Mouse (Mus musculus) CH12.LX (cell line): ENCODE measurements around the gene Pnldc1. TPM values are rescaled to one million over a fixed set of nuclear protein-coding genes. Genes with fewer than 3 reads are reported as not detected.

Source experiments
- DNase-seq: peaks from one replicate; pipeline ENCODE4 v3.0.0-alpha.2; 2013; ENCODE audit errors: extremely low read depth
- H3K27ac ChIP-seq: 2 replicates; pipeline ENCODE4 v1.5.1; 2012; ENCODE audit warnings: low read depth, mild to moderate bottlenecking, control low read depth, moderate library complexity; ENCODE audit not compliant: insufficient read depth
- H3K27me3 ChIP-seq: replicated peaks from 2 replicates; pipeline ENCODE3; 2012; ENCODE audit warnings: inconsistent platforms
- H3K36me3 ChIP-seq, 2 experiments: replicated peaks in 1 of 2; 2 replicates each; pipeline versions ENCODE3 to v1.6.1; 2012; ENCODE audit warnings: inconsistent platforms in 1 of 2, low read length in 1 of 2, mild to moderate bottlenecking in 1 of 2, mixed read lengths in 1 of 2, moderate library complexity in 1 of 2; ENCODE audit not compliant: control insufficient read depth in 1 of 2, insufficient read depth in 1 of 2
- H3K4me1 ChIP-seq, 2 experiments: 2 replicates each; pipeline ENCODE4 v1.6.1; 2012; ENCODE audit warnings: inconsistent platforms in 1 of 2, moderate library complexity in 1 of 2; ENCODE audit not compliant: insufficient read depth in 2 of 2, control insufficient read depth in 1 of 2
- H3K4me2 ChIP-seq: 2 replicates; pipeline ENCODE4 v1.6.1; 2012; ENCODE audit warnings: low read depth, mild to moderate bottlenecking, control low read depth; ENCODE audit not compliant: poor library complexity, insufficient read depth, severe bottlenecking
- H3K4me3 ChIP-seq, 3 experiments: fragments of 150-350 bp in 1 of 3; sonication (generic) in 1 of 3; replicated peaks in 1 of 3; 2 replicates each; pipeline versions ENCODE3 to v1.5.1; 2011 to 2012; ENCODE audit warnings: low read depth in 2 of 3, low read length in 2 of 3, mild to moderate bottlenecking in 2 of 3, moderate library complexity in 2 of 3, control low read depth in 1 of 3, improper control_type of control experiment in 1 of 3, inconsistent platforms in 1 of 3, mixed read lengths in 1 of 3; ENCODE audit not compliant: poor library complexity in 1 of 3
- H3K79me2 ChIP-seq: replicated peaks from 2 replicates; pipeline ENCODE4 v1.6.1; 2012; ENCODE audit warnings: mild to moderate bottlenecking, moderate library complexity; ENCODE audit not compliant: control insufficient read depth, poor library complexity, insufficient read depth, severe bottlenecking; ENCODE audit errors: extremely low read depth
- H3K9ac ChIP-seq: 2 replicates; pipeline ENCODE4 v1.6.1; 2012; ENCODE audit warnings: low read depth, mild to moderate bottlenecking, control low read depth, moderate library complexity; ENCODE audit not compliant: insufficient read depth
- H3K9me3 ChIP-seq: replicated peaks from 2 replicates; pipeline ENCODE3; 2012; ENCODE audit warnings: low read length, inconsistent platforms, mixed read lengths
- BHLHE40 ChIP-seq: IDR thresholded peaks from 2 replicates; pipeline ENCODE4 v1.6.1; 2011; ENCODE audit warnings: mild to moderate bottlenecking, low read depth, low read length, improper control_type of control experiment
- CTCF ChIP-seq, 2 experiments: IDR thresholded peaks in 1 of 2; conservative IDR thresholded peaks in 1 of 2; 2 replicates each; pipeline ENCODE4 v1.5.1; 2011 to 2012; ENCODE audit warnings: low read depth in 2 of 2, low read length in 2 of 2, improper control_type of control experiment in 1 of 2, inconsistent platforms in 1 of 2, mild to moderate bottlenecking in 1 of 2, moderate library complexity in 1 of 2
- E2F4 ChIP-seq: IDR thresholded peaks from 2 replicates; pipeline ENCODE4 v1.6.1; 2011; ENCODE audit warnings: low read depth, low read length, improper control_type of control experiment; ENCODE audit not compliant: insufficient replicate concordance
- HCFC1 ChIP-seq: IDR thresholded peaks from 2 replicates; pipeline ENCODE4 v1.6.1; 2012; ENCODE audit warnings: low read depth, mild to moderate bottlenecking, inconsistent platforms, low read length, improper control_type of control experiment
- IRF4 ChIP-seq: IDR thresholded peaks from 2 replicates; pipeline ENCODE4 v1.6.1; 2014; ENCODE audit warnings: low read depth, mild to moderate bottlenecking, inconsistent platforms, low read length, improper control_type of control experiment
- JUND ChIP-seq: conservative IDR thresholded peaks from 2 replicates; pipeline ENCODE4 v1.6.1; 2011; ENCODE audit warnings: low read depth, low read length, improper control_type of control experiment
- MEF2A ChIP-seq: IDR thresholded peaks from 2 replicates; pipeline ENCODE4 v1.6.1; 2014; ENCODE audit warnings: low read depth, mild to moderate bottlenecking, inconsistent platforms, low read length, improper control_type of control experiment, borderline replicate concordance
- MXI1 ChIP-seq: IDR thresholded peaks from 2 replicates; pipeline ENCODE4 v1.6.1; 2011; ENCODE audit warnings: mild to moderate bottlenecking, low read depth, low read length, improper control_type of control experiment
- MYC ChIP-seq: IDR thresholded peaks from 2 replicates; pipeline ENCODE4 v1.6.1; 2011; ENCODE audit warnings: low read depth, mild to moderate bottlenecking, improper control_type of control experiment, low read length
- NELFE ChIP-seq: IDR thresholded peaks from 2 replicates; pipeline ENCODE4 v1.6.1; 2011; ENCODE audit warnings: low read depth, low read length, improper control_type of control experiment
- POLR2A ChIP-seq: IDR thresholded peaks from 2 replicates; pipeline ENCODE4 v1.6.1; 2011; ENCODE audit warnings: low read depth, mild to moderate bottlenecking, improper control_type of control experiment, low read length
- POLR2AphosphoS2 ChIP-seq: IDR thresholded peaks from 2 replicates; pipeline ENCODE4 v1.6.1; 2011; ENCODE audit warnings: low read depth, low read length, improper control_type of control experiment
- RAD21 ChIP-seq: IDR thresholded peaks from 2 replicates; pipeline ENCODE4 v1.6.1; 2011; ENCODE audit warnings: low read depth, mild to moderate bottlenecking, low read length, improper control_type of control experiment, moderate library complexity
- RCOR1 ChIP-seq: conservative IDR thresholded peaks from 2 replicates; pipeline ENCODE4 v1.6.1; 2012; ENCODE audit warnings: low read depth, mild to moderate bottlenecking, inconsistent platforms, low read length, improper control_type of control experiment
- SIN3A ChIP-seq: IDR thresholded peaks from 2 replicates; pipeline ENCODE4 v1.6.1; 2012; ENCODE audit warnings: low read length, improper control_type of control experiment, inconsistent platforms
- SMC3 ChIP-seq: IDR thresholded peaks from 2 replicates; pipeline ENCODE4 v1.6.1; 2011; ENCODE audit warnings: low read depth, low read length, improper control_type of control experiment
- TBP ChIP-seq: conservative IDR thresholded peaks from 2 replicates; pipeline ENCODE4 v1.6.1; 2011; ENCODE audit warnings: low read depth, low read length, improper control_type of control experiment
- USF1 ChIP-seq: IDR thresholded peaks from 2 replicates; pipeline ENCODE4 v1.6.1; 2014; ENCODE audit warnings: low read depth, mild to moderate bottlenecking, inconsistent platforms, low read length, improper control_type of control experiment
- ZKSCAN1 ChIP-seq: IDR thresholded peaks from 2 replicates; pipeline ENCODE4 v1.6.1; 2012; ENCODE audit warnings: low read depth, inconsistent platforms, low read length, improper control_type of control experiment, borderline replicate concordance
- ZMIZ1 ChIP-seq: IDR thresholded peaks from 2 replicates; pipeline ENCODE4 v1.6.1; 2012; ENCODE audit warnings: low read depth, mild to moderate bottlenecking, inconsistent platforms, low read length, improper control_type of control experiment
- ZNF384 ChIP-seq: IDR thresholded peaks from 2 replicates; pipeline ENCODE4 v1.6.1; 2012; ENCODE audit warnings: low read depth, low read length, improper control_type of control experiment, inconsistent platforms
- dilution Hi-C: fragments of 300-500 bp; cut with MboI; formaldehyde crosslinking; loops from 2 replicates; pipeline ENCODE4 v1.14.3; 2020; ENCODE audit warnings: low sequenced_read_pairs; ENCODE audit not compliant: extremely low pct_unique_long_range_greater_than_20kb, extremely low pct_ligation_motif_present
- in situ Hi-C: fragments of 300-500 bp; cut with MboI; formaldehyde crosslinking; loops from 3 replicates; pipeline ENCODE4 v1.14.3; 2019; ENCODE audit warnings: low sequenced_read_pairs, low pct_ligation_motif_present, low pct_unique_long_range_greater_than_20kb, mixed read lengths
- polyA plus RNA-seq: library from polyadenylated mRNA; unstranded; fragments of >175 nt; gene quantifications from 2 replicates; pipeline ENCODE4 v1.2.1, GENCODE M21; 2012; ENCODE audit warnings: low read depth; ENCODE audit not compliant: insufficient read length
- total RNA-seq, 2 experiments: library from RNA; depleted of rRNA; stranded (reverse); fragments of 300-350 nt in 1 of 2; fragments of >200 nt in 1 of 2; gene quantifications; 2 replicates each; pipeline ENCODE4 v1.2.3; 2012 to 2014

The Pnldc1 gene
- total and polyA plus RNA-seq, 3 experiments: 0.11 to 0.90 (median 0.25) TPM

DNA sequence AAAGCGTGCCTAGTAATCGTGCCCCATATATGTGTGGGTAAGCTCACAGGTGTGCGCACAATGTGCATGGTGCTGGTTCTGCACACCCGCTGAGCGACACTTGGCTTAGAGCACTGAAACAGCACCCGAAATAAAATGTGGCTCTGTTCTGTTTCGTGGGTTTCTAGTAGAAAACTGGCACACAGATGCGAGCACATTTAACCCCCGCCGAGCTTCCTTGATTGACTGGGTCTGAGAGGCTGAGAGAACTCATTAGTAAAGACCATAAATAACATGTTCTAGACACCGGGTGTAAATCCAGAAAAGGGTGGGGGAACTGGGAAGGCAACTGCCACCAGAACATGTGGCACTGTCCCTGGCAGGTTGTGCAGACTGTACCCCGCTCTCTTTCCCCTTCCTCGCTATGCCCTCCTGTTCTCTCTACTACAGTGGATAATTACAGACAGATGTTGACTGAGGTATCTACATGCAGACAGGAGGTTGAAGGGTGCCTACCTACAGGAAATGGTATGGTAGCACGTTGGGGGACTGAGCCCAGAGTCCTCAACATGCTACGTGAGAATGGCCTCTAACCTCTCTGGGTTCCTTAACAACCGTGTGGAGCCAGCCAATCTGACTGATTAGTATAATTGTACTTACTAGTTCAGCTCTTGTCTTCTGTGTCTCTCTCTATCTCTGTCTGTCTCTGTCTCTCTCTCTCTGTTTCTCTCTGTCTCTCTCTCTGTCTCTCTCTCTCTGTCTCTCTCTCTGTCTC is 37.6 kb downstream of the Pnldc1 start:
- Histone ChIP-seq H3K27ac (no peak overlapping the region), H3K36me3 (no peaks in the 10 kb centered on the region), H3K4me3 (no peak overlapping the region), H3K9ac (no peak overlapping the region), H3K27me3 (peaks cover 5% of the 10 kb centered on the region), H3K4me2 (peak overlapping the region; percentile 82), H3K9me3 (no peaks in the 10 kb centered on the region), H3K79me2 (no peaks in the 10 kb centered on the region), H3K4me1 (peaks cover 0 to 2% of the 10 kb centered on the region in 2 experiments; a peak in 2 of 4 replicates)
- TF ChIP-seq MYC (no peak), RAD21 (no peak), ZMIZ1 (no peak), MEF2A (no peak), ZKSCAN1 (no peak), IRF4 (no peak), RCOR1 (no peak), MXI1 (no peak), SIN3A (no peak), ZNF384 (no peak), CTCF (conservative IDR thresholded peaks at IDR 0.05 in 1 of 2, IDR thresholded peaks at IDR 0.05 in 1 of 2; ENCODE audit: low read depth in 2 of 2, low read length in 2 of 2) (no peak), USF1 (no peak), JUND (no peak), POLR2A (no peak), HCFC1 (no peak)
- DNase-seq: no peak
- dilution Hi-C loops: no loop called here
- in situ Hi-C loops: no loop called here

DNA sequence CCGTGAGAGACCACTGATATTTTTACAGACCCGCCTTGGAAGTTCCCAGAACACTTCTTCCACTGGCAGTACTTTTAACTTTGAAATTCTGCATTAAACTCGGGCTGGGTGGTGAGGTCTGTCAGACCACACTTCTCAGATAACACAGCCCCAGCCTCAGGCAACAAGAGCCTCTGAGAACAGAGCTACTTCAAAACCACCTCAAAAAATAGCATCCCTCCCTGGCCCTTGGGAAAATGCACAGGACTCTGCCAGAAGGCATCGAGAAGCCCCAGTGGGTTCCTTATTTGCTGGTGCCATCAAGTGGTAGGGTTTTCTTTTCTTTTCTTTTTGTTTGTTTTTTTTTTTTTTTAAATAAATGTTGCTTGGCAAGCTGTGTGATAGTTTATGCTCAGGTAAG is 41.4 kb downstream of the Pnldc1 start:
- dilution Hi-C loops: no loop called here
- Histone ChIP-seq H3K36me3 (no peaks in the 10 kb centered on the region), H3K79me2 (no peaks in the 10 kb centered on the region), H3K9ac (no peak overlapping the region), H3K9me3 (no peaks in the 10 kb centered on the region), H3K27ac (no peak overlapping the region), H3K4me3 (no peak overlapping the region), H3K4me1 (peaks cover 0 to 2% of the 10 kb centered on the region in 2 experiments; a peak in 3 of 4 replicates), H3K27me3 (peaks cover 5% of the 10 kb centered on the region), H3K4me2 (no peak overlapping the region)
- no peak for TF ChIP-seq NELFE
- TF ChIP-seq POLR2AphosphoS2: no peak
- no peak for TF ChIP-seq MEF2A
- no peak for TF ChIP-seq TBP
- no peak for TF ChIP-seq E2F4
- TF ChIP-seq ZKSCAN1: no peak
- TF ChIP-seq SIN3A: no peak
- TF ChIP-seq CTCF (conservative IDR thresholded peaks at IDR 0.05 in 1 of 2, IDR thresholded peaks at IDR 0.05 in 1 of 2; ENCODE audit: low read depth in 2 of 2, low read length in 2 of 2): peak in 1 of 2 experiments; percentile 25; a peak in 1 of 4 replicates
- TF ChIP-seq BHLHE40: no peak
- TF ChIP-seq ZNF384: peak; percentile 56
- no peak for TF ChIP-seq SMC3
- TF ChIP-seq RAD21: peak; percentile 26
- in situ Hi-C loops: no loop called here
- DNase-seq: no peak
